Mouse (Mus musculus): Measurements from ENCODE around the gene C1ql4. TPM values are rescaled to one million over a fixed set of nuclear protein-coding genes. Genes with fewer than 3 reads are reported as not detected.

Gene C1ql4
- polyA plus RNA-seq, 1 experiment from 2014 or later = 7.8 TPM

- Histone ChIP-seq H3K9me3 (replicated peaks; ENCODE audit: control insufficient read depth, low read length, poor library complexity, severe bottlenecking) (no peaks in the 10 kb centered on the region), H3K4me1 (ENCODE audit: control insufficient read depth, insufficient read depth, low read length) (no peaks in the 10 kb centered on the region), H3K4me3 (ENCODE audit: low read depth, low read length) (no peak overlapping the region), H3K36me3 (ENCODE audit: control insufficient read depth, insufficient read depth, low read length) (no peaks in the 10 kb centered on the region), H3K4me2 (ENCODE audit: low read length) (no peak overlapping the region), H3K9ac (ENCODE audit: low read depth, low read length) (0 out of 2 replicates have a peak overlapping the region, but pooled peaks have one; percentile 20), H3K27me3 (ENCODE audit: control insufficient read depth, insufficient read depth, low read depth, low read length) (no peaks in the 10 kb centered on the region), H3K27ac (ENCODE audit: low read length) (no peak overlapping the region)
- no peak for ATAC-seq
- 13% methylated on average over 11 of the region's 11 CpGs for WGBS
These were observed 33.2 kb upstream of the C1ql4 start for GRCm38 (mm10) chr15:99120814-99121213.

DNA sequence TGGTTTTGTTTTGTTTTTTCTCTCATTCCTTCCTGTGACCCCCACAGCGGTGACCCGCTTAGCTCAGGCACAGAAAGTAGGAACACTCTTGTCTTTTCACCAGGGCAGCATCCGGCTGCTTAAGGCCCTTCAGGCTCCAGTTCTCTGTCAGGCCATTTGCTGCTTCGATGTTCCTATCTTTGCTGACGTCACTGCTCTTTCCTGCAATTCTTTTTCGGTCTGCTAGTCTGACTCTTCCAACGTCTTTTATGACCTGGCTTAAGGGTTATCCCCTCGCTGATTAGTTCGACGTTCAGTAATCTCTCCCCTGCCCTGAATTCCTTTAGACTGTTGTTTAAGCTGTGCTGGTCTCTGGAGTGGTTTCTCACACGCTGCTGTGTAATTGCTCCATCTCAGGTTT, 28.9 kb upstream of the C1ql4 start:
- H3K27me3 ChIP-seq (ENCODE audit: control insufficient read depth, insufficient read depth, low read depth, low read length) = no peaks in the 10 kb centered on the region
- WGBS = 54% methylated on average over 11 of the region's 11 CpGs
- no peak overlapping the region for H3K4me2 ChIP-seq (ENCODE audit: low read length)

DNA sequence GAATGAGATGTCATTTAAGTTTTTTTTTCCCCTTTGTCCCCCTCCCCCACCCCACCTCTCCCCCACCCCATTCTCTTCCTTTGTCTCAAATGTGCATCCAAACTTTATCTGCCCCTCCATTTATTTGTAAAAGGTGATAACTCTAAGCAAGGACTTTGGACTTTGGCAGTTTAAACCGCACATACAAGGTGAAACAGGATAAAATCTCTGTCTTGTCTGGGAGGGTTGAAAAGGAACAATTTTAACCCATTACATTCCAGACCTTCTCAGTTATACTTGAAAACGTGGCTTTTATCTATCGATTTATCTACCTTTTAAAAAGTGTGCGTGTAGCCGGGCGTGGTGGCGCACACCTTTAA, 27.4 kb upstream of the C1ql4 start:
- Histone ChIP-seq H3K9me3 (replicated peaks; ENCODE audit: control insufficient read depth, low read length, poor library complexity, severe bottlenecking) (no peaks in the 10 kb centered on the region), H3K4me1 (ENCODE audit: control insufficient read depth, insufficient read depth, low read length) (no peaks in the 10 kb centered on the region), H3K4me2 (ENCODE audit: low read length) (no peak overlapping the region), H3K27me3 (ENCODE audit: control insufficient read depth, insufficient read depth, low read depth, low read length) (no peaks in the 10 kb centered on the region), H3K36me3 (ENCODE audit: control insufficient read depth, insufficient read depth, low read length) (no peaks in the 10 kb centered on the region), H3K27ac (ENCODE audit: low read length) (no peak overlapping the region), H3K4me3 (ENCODE audit: low read depth, low read length) (no peak overlapping the region), H3K9ac (ENCODE audit: low read depth, low read length) (no peak overlapping the region)
- ATAC-seq = no peak
- 87% methylated on average over 7 of the region's 7 CpGs for WGBS

More for the DNA sequence above, 28.9 kb upstream of the C1ql4 start:
- Histone ChIP-seq H3K4me3 (ENCODE audit: low read depth, low read length) (no peak overlapping the region), H3K9me3 (replicated peaks; ENCODE audit: control insufficient read depth, low read length, poor library complexity, severe bottlenecking) (no peaks in the 10 kb centered on the region), H3K27ac (ENCODE audit: low read length) (no peak overlapping the region), H3K9ac (ENCODE audit: low read depth, low read length) (no peak overlapping the region), H3K4me1 (ENCODE audit: control insufficient read depth, insufficient read depth, low read length) (no peaks in the 10 kb centered on the region), H3K36me3 (ENCODE audit: control insufficient read depth, insufficient read depth, low read length) (no peaks in the 10 kb centered on the region)
- ATAC-seq = no peak

GRCm38 (mm10) chr15:99114312-99115064, 26.9 kb upstream of the C1ql4 start:
- no peaks in the 10 kb centered on the region for H3K9me3 ChIP-seq (replicated peaks; ENCODE audit: control insufficient read depth, low read length, poor library complexity, severe bottlenecking)
- no peaks in the 10 kb centered on the region for H3K27me3 ChIP-seq (ENCODE audit: control insufficient read depth, insufficient read depth, low read depth, low read length)
- H3K4me2 ChIP-seq (ENCODE audit: low read length) = no peak overlapping the region
- H3K36me3 ChIP-seq (ENCODE audit: control insufficient read depth, insufficient read depth, low read length) = no peaks in the 10 kb centered on the region
- H3K9ac ChIP-seq (ENCODE audit: low read depth, low read length) = no peak overlapping the region
- H3K4me1 ChIP-seq (ENCODE audit: control insufficient read depth, insufficient read depth, low read length) = no peaks in the 10 kb centered on the region
- 47% methylated on average over 14 of the region's 14 CpGs for WGBS
- no peak for ATAC-seq
- H3K4me3 ChIP-seq (ENCODE audit: low read depth, low read length) = no peak overlapping the region
- no peak overlapping the region for H3K27ac ChIP-seq (ENCODE audit: low read length)

- no peaks in the 10 kb centered on the region for H3K36me3 ChIP-seq (ENCODE audit: control insufficient read depth, insufficient read depth, low read length)
- H3K27me3 ChIP-seq (ENCODE audit: control insufficient read depth, insufficient read depth, low read depth, low read length) = no peaks in the 10 kb centered on the region
- WGBS = 8% methylated on average over 9 of the region's 9 CpGs
- no peak for ATAC-seq
- no peak overlapping the region for H3K27ac ChIP-seq (ENCODE audit: low read length)
- H3K4me1 ChIP-seq (ENCODE audit: control insufficient read depth, insufficient read depth, low read length) = no peaks in the 10 kb centered on the region
- no peaks in the 10 kb centered on the region for H3K9me3 ChIP-seq (replicated peaks; ENCODE audit: control insufficient read depth, low read length, poor library complexity, severe bottlenecking)
- H3K4me3 ChIP-seq (ENCODE audit: low read depth, low read length) = no peak overlapping the region
- H3K9ac ChIP-seq (ENCODE audit: low read depth, low read length) = no peak overlapping the region
- H3K4me2 ChIP-seq (ENCODE audit: low read length) = no peak overlapping the region
These were observed 25.9 kb upstream of the C1ql4 start for GRCm38 (mm10) chr15:99113396-99113975.

GRCm38 (mm10) chr15:99112843-99113395, 25.3 kb upstream of the C1ql4 start:
- no peaks in the 10 kb centered on the region for H3K36me3 ChIP-seq (ENCODE audit: control insufficient read depth, insufficient read depth, low read length)
- ATAC-seq = no peak
- H3K4me1 ChIP-seq (ENCODE audit: control insufficient read depth, insufficient read depth, low read length) = no peaks in the 10 kb centered on the region
- no peaks in the 10 kb centered on the region for H3K9me3 ChIP-seq (replicated peaks; ENCODE audit: control insufficient read depth, low read length, poor library complexity, severe bottlenecking)
- no peak overlapping the region for H3K9ac ChIP-seq (ENCODE audit: low read depth, low read length)
- H3K4me2 ChIP-seq (ENCODE audit: low read length) = no peak overlapping the region
- WGBS = 64% methylated on average over 11 of the region's 11 CpGs
- H3K27ac ChIP-seq (ENCODE audit: low read length) = no peak overlapping the region
- no peak overlapping the region for H3K4me3 ChIP-seq (ENCODE audit: low read depth, low read length)
- H3K27me3 ChIP-seq (ENCODE audit: control insufficient read depth, insufficient read depth, low read depth, low read length) = no peaks in the 10 kb centered on the region

GRCm38 (mm10) chr15:99111809-99112208, 24.2 kb upstream of the C1ql4 start:
- H3K9ac ChIP-seq (ENCODE audit: low read depth, low read length) = no peak overlapping the region
- no peaks in the 10 kb centered on the region for H3K4me1 ChIP-seq (ENCODE audit: control insufficient read depth, insufficient read depth, low read length)
- no peak overlapping the region for H3K27ac ChIP-seq (ENCODE audit: low read length)
- no peaks in the 10 kb centered on the region for H3K9me3 ChIP-seq (replicated peaks; ENCODE audit: control insufficient read depth, low read length, poor library complexity, severe bottlenecking)
- WGBS = 76% methylated on average over 4 of the region's 4 CpGs
- H3K36me3 ChIP-seq (ENCODE audit: control insufficient read depth, insufficient read depth, low read length) = no peaks in the 10 kb centered on the region
- no peak for ATAC-seq
- H3K4me3 ChIP-seq (ENCODE audit: low read depth, low read length) = no peak overlapping the region
- no peaks in the 10 kb centered on the region for H3K27me3 ChIP-seq (ENCODE audit: control insufficient read depth, insufficient read depth, low read depth, low read length)
- H3K4me2 ChIP-seq (ENCODE audit: low read length) = no peak overlapping the region

DNA sequence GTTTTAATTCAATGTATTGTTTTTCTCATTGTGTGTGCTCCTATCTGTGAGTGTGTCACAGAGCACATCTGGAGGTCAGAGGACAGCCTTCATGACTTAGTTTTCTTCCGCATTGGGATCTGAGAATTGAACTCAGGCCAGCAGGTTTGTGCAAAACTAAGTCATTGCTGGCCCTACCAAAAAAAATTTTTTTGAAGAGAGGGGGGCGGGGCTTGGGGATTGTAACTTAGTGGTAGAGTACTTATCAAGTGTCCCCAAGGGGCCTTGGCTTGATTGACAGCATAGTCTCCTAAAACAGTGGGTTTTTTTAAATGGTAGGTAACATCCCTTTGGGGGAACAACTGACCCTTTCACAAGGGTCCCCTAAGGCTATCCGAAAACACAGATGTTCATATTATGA, 23.5 kb upstream of the C1ql4 start:
- H3K4me2 ChIP-seq (ENCODE audit: low read length) = no peak overlapping the region
- no peaks in the 10 kb centered on the region for H3K27me3 ChIP-seq (ENCODE audit: control insufficient read depth, insufficient read depth, low read depth, low read length)
- no peak overlapping the region for H3K27ac ChIP-seq (ENCODE audit: low read length)
- no peaks in the 10 kb centered on the region for H3K4me1 ChIP-seq (ENCODE audit: control insufficient read depth, insufficient read depth, low read length)
- no peaks in the 10 kb centered on the region for H3K36me3 ChIP-seq (ENCODE audit: control insufficient read depth, insufficient read depth, low read length)
- WGBS = 92% methylated on average over 3 of the region's 3 CpGs
- ATAC-seq = no peak
- H3K9ac ChIP-seq (ENCODE audit: low read depth, low read length) = no peak overlapping the region
- H3K9me3 ChIP-seq (replicated peaks; ENCODE audit: control insufficient read depth, low read length, poor library complexity, severe bottlenecking) = no peaks in the 10 kb centered on the region
- H3K4me3 ChIP-seq (ENCODE audit: low read depth, low read length) = no peak overlapping the region

DNA sequence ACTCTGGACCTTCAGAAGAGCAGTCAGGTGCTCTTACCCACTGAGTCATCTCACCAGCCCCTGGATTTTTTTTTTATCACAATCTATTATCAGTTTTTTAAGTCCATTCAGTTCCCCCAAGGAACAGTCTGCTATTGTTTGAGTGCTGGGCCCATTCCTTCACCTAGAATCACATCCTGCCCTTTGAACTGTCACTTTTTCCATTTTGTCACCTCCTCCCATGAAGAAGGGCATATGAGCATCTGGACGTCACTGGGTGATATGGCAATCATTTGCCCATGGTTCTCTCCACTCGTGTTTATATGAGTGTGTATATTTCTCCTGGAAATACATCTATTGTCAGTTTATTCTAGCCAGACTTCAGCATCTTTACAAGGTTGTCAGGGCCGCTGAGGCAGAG, 20.2 kb upstream of the C1ql4 start:
- Histone ChIP-seq H3K9ac (ENCODE audit: low read depth, low read length) (no peak overlapping the region), H3K36me3 (ENCODE audit: control insufficient read depth, insufficient read depth, low read length) (no peaks in the 10 kb centered on the region), H3K9me3 (replicated peaks; ENCODE audit: control insufficient read depth, low read length, poor library complexity, severe bottlenecking) (no peaks in the 10 kb centered on the region), H3K27me3 (ENCODE audit: control insufficient read depth, insufficient read depth, low read depth, low read length) (no peaks in the 10 kb centered on the region), H3K27ac (ENCODE audit: low read length) (no peak overlapping the region), H3K4me1 (ENCODE audit: control insufficient read depth, insufficient read depth, low read length) (no peaks in the 10 kb centered on the region), H3K4me3 (ENCODE audit: low read depth, low read length) (no peak overlapping the region), H3K4me2 (ENCODE audit: low read length) (no peak overlapping the region)
- WGBS = 78% methylated on average over 3 of the region's 3 CpGs
- no peak for ATAC-seq
